Mouse (Mus musculus) brain, embryonic 14.5 days (tissue): ENCODE data around the gene Rab3il1. TPM values are rescaled to one million over a fixed set of nuclear protein-coding genes. Genes with fewer than 3 reads are reported as not detected.
A peak's percentile ranks its signal among the peaks of the same experiment; 100 is the strongest.

Experiments
- DNase-seq: peaks from one replicate; pipeline ENCODE4 v3.0.0-alpha.2; 2011; ENCODE audit warnings: low read depth
- CTCF ChIP-seq: fragments of 200-500 bp; IDR thresholded peaks from 2 replicates; pipeline ENCODE4 v1.5.1; 2012; ENCODE audit warnings: inconsistent platforms, mild to moderate bottlenecking, moderate library complexity, borderline replicate concordance; ENCODE audit not compliant: insufficient read depth, insufficient read length; ENCODE audit errors: extremely low read depth
- POLR2A ChIP-seq: fragments of 200-500 bp; IDR thresholded peaks from 2 replicates; pipeline ENCODE4 v1.6.1; 2012; ENCODE audit warnings: mild to moderate bottlenecking, inconsistent platforms, borderline replicate concordance; ENCODE audit not compliant: poor library complexity, insufficient read depth, insufficient read length, severe bottlenecking; ENCODE audit errors: extremely low read depth
- polyA plus RNA-seq: library from polyadenylated mRNA; depleted of rRNA; stranded (reverse); fragments of >200 nt; gene quantifications from 2 replicates; pipeline ENCODE4 v1.2.3, GENCODE M21; 2012

The Rab3il1 gene
- polyA plus RNA-seq, 1 experiment = 20.0 TPM

DNA sequence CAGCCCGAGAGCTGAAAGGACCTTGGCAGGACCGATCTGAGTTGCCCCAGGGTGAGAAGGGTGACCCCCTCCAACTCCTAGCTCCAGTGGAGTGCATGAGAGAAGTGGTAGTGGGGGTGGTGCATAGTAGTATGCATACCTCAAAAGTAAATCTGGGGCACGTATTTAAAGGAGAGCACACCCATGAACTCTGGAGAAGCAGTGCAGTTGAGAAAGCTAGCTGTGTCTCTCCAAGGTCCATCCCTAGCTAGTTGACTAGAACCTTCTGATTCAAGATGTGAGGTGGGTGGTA lies 17.0 kb downstream of the Rab3il1 start:
- TF ChIP-seq POLR2A (no peak), CTCF (no peak)
- no peak for DNase-seq

DNA sequence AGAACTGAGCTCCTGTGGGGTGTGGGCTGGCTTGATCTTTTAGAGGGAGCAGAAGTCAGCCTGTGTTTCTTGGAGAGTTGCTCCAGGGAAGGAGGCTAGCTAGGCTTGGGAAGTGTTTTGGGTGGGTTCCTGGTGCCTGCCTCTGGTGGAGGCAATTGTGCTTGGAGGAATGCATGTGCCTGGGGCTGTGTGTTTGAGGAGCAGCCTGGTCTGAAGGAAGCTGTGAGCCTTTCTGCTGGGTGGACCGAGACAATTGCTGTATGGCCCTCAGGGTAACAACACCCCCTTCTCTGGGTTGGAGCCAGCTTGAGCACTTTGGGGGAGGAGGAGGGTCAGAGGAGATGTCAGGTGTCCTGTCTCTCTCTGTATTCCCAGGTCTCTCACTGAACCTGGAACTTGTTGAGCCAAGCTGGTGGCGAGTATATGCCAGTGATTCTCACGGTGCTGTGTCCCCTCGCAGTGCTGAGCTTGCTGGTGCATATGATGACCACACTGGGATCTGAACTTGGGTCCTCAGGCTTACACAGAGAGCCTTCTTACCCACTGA lies 17.8 kb downstream of the Rab3il1 start:
- DNase-seq = no peak

DNA sequence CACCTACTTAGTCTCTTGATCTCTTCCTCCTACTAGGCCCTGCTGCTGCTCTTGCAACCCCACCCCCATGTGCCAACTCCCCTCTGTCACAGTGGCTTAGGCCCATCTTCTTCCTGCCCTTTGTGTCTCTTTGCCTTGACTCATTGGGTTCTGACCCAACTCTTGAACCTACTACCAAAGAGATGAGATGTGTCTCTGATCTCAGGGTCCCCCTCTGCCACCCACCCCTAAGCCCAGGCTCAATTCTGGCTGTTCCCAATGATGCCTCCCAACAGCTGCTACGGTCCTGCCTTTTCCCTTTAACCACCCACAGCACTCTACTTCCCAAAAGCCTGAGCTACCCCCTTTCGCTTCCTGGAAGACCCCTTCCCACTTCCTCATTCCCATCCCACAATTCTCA lies 20.5 kb downstream of the Rab3il1 start:
- no peak for TF ChIP-seq CTCF
- no peak for TF ChIP-seq POLR2A
- no peak for DNase-seq

More for the DNA sequence above, 17.8 kb downstream of the Rab3il1 start:
- TF ChIP-seq POLR2A (no peak), CTCF (no peak)

DNA sequence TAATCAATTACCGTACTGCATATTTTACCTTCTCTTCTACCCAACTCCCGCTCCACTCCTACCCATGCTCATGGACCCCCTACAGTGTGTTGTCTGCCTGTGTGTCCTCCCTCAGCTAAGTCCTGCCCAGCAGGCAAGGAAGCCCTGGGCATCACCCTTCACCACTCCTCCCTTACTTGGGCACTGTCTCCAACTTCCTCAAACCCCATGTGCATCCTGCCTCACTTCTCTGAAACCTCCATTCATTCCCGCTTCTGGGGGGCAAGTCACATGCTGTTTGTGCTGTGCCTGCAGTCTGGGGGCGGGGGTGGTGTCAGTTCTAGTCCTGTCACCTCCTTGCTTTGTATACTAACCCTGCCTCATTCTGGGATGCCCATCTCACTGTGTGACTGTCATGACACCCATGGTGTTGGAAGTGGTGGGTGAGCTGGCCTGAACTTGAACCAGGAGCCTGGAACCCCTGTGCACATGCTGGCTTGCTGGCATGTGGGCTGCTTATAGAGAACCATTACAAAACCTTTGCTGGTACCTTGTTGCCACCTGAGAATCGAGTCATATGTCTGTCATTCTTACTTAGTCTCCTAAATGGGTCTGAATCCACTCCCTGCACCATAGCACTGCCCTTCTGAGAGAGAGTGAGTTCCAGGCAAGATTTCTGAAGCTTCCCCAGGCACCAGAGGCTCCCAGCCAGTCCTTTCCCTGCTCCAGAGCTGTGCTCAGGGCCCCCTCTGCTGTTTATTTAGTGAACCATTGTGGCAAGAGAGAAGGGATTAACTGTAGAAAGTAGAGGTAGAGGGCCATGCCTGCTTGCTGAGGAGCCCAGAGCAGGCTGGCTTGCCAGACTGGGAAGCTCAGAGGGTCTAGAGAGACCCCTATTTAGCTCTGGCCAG lies 21.2 kb downstream of the Rab3il1 start:
- peak; percentile 63 for DNase-seq
- TF ChIP-seq CTCF (peak; percentile 50; the same call in 1 of the 2 replicates), POLR2A (no peak)

DNA sequence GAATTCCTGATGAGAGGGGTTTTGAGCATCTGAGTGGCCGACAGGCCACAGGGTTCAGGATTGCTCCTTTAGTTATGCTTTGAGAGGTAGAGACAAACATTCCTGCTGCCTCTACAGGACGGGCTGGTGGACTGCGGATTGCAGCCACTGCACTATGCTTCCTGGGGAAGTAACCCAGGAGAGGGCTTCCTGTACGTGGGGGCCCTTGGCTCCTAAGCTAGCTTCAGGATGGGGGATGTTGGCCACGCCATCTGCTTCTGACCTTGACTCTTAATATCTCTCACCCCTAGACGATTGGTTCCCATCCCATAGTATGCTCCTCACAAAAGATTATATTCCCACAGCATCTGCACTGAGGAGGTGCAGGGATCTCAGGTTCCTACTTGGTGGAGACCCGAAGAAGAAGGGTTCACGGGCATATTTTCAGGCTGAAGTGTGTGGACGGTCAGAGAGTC lies 21.9 kb downstream of the Rab3il1 start:
- DNase-seq = no peak
- TF ChIP-seq CTCF = no peak
- no peak for TF ChIP-seq POLR2A

DNA sequence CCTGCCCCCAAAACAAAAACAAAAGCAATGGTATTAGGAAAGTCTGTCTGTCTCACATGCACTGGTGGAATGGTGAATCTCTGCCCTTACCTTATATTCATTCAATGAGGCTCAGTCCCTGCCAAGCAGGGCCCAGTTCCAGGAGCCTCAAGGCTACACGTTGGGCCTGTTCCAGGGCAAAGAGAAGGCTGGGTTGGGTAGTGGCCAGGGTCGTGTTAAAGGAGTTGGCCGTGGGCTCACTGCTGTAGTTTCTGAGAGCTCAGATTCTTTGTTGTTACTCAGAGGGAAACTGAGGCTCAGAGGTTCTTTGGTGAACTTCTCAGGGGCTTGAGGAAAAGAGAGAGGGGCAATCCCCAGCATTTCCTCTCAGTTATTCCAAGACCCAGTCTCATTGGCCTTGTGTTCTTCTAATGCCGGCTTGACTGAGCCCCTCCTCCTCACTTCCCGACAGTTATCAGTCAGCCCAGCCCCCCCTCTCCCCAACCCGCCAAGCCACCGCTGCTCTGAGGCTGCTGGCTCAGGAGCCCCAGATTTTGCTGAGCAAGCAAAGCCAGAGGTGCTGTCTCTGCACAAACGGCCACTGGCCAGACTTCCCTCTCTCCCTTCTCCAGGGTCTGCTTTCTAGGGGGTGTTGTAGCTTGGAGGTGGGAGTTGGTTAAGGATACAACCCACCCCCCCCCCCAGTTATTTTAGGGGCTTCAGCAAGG lies 23.9 kb downstream of the Rab3il1 start:
- TF ChIP-seq POLR2A = no peak
- no peak for TF ChIP-seq CTCF

DNA sequence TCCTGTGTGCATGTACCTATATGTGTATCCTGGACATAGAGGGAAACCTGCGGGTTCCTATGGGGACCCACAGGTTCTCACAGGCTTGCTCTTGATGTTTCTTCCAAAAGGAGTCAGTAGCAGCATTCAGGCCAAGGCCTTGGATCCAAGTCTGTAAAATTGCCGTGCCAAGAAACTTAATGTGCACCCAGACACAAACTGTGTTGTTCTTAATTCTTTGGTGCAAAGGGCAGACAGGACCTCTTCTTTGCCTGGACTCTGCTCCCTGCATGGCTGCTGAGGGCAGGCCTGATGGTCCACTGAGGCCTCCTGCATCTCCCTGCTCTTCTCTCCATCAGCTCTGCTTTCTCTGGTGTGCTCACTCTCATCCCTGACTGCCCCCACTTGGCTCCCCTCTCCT lies 28.3 kb downstream of the Rab3il1 start:
- DNase-seq = no peak
- TF ChIP-seq CTCF = no peak
- no peak for TF ChIP-seq POLR2A

More for the DNA sequence above, 23.9 kb downstream of the Rab3il1 start:
- DNase-seq = peak; percentile 75

DNA sequence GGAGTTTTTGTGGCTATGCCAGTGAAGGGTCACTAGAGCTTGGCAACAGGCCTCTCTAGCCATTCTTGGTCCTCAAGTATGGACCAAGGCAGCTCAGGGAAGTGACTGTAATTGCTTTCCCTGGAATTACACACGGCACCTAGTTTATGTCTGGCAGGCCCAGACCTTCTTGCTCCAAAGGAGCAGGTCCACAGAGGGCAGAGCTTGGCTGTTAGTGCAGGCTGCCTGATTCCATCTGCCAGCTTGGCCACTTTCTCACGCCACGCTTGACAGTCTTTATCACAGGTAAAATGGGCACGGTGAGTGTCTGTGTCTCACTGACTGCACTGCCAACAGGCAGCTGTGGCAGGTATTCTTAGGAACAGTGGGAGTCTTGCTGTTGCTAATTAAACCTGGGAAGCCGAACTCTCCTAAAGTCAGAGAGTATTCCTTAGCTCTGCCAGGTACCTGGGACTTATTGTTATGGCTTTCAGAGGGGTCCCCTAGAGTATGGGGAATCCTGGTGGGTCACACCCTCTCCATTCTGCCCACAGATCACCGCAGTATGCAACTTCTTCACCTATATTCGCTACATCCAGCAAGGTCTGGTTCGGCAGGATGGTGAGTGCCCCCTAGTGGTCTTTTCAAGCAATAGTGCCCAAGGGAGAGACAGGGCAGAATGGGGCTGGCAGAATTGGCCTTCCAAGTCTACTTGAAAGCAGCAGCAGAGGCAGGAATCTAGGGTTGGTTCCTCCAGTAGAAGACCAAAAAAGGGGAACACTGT lies 31.9 kb downstream of the Rab3il1 start:
- TF ChIP-seq POLR2A (no peak), CTCF (peak; percentile 90)
- peak; percentile 79 for DNase-seq

DNA sequence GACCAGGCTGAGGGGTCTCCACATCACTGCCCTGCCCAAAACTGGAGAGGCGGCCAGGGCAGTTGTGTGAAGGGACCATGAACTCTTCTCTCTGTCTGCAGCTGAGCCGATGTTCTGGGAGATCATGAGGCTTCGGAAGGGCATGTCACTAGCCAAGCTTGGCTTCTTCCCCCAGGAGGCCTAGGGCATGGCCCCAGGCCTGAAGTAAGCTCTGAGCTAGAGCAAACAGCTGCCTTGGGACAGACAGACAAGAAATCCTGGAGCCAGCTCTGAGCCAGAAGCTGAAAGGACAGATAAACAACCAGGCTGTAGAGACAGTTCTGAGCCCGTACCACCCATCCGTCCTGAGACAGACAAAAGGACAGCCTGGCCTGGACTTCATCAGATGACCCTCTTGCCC lies 32.9 kb downstream of the Rab3il1 start:
- no peak for DNase-seq
- TF ChIP-seq CTCF (no peak), POLR2A (no peak)

DNA sequence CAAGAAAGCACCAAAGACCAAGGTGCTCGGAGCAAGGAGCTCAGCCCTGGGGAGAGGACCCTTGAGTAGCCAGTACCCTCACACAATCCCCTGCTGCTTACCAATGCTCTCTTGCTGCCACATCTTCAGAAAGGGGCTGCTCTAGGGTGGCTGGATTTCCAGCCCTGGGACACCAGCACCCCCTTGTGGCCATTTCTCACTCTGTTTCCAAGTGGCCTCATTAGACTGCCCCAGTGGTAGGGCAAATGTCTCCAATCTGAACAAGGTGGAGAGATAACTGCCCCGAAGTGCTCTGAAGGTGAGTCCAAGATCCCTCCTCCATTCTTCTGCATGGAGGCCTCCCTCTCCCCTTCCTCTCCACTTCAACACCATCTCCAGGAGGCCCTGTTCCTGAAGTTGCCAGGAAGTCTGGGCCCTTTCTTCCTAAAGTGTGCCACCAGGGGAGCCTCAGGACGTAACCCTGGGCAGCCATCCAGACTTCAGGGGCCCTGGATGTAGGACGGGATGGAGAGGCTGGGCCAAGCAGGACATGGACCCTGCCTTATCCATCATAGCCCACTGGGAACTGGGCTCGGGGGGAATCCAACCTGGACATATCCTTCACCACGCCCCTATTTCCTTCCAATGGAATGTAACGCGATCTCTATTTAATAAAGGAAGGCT lies 33.4 kb downstream of the Rab3il1 start:
- DNase-seq = peak; percentile 80
- TF ChIP-seq POLR2A = no peak
- TF ChIP-seq CTCF = peak; percentile 87
